Mouse (Mus musculus): ENCODE measurements around the gene Amz1.

GRCm38 (mm10) chr5:140733336-140733735, 9.4 kb downstream of the Amz1 start:
- TF ChIP-seq ZNF384 (IDR thresholded peaks at IDR 0.05; ENCODE audit: low read depth, low read length) (no peak), HCFC1 (IDR thresholded peaks at IDR 0.05; ENCODE audit: borderline replicate concordance, insufficient read depth, low read length) (no peak)

Measured in ES-E14 (cell line).